Mouse (Mus musculus): Measurements from ENCODE around the gene Prrt2.

The Prrt2 gene

GRCm38 (mm10) chr7:127019306-127019960 is 1.6 kb downstream of the Prrt2 start:
- DNase-seq: no peak

GRCm38 (mm10) chr7:127018416-127019305 is 2.4 kb downstream of the Prrt2 start:
- no peak for DNase-seq

DNA sequence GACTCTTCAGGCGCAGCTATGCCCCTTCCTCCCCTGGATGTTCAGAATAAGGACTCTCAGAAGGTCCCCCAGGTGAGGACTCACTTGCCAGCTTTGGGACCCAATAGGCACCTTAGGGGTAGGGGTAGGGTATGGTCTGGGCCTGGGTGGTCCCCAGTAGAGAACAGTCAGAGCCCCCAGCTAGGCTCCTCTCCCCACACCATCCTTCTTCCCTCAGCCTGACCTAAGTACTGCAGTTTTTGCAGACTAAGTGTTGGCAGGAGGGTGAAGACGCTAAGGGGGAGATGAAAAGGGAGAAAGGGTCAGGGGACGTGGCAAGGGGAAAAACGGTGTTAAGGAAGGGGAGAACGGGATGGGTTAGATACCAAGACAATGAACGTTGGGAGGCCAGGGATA is 3.1 kb downstream of the Prrt2 start:
- no peak for DNase-seq

DNA sequence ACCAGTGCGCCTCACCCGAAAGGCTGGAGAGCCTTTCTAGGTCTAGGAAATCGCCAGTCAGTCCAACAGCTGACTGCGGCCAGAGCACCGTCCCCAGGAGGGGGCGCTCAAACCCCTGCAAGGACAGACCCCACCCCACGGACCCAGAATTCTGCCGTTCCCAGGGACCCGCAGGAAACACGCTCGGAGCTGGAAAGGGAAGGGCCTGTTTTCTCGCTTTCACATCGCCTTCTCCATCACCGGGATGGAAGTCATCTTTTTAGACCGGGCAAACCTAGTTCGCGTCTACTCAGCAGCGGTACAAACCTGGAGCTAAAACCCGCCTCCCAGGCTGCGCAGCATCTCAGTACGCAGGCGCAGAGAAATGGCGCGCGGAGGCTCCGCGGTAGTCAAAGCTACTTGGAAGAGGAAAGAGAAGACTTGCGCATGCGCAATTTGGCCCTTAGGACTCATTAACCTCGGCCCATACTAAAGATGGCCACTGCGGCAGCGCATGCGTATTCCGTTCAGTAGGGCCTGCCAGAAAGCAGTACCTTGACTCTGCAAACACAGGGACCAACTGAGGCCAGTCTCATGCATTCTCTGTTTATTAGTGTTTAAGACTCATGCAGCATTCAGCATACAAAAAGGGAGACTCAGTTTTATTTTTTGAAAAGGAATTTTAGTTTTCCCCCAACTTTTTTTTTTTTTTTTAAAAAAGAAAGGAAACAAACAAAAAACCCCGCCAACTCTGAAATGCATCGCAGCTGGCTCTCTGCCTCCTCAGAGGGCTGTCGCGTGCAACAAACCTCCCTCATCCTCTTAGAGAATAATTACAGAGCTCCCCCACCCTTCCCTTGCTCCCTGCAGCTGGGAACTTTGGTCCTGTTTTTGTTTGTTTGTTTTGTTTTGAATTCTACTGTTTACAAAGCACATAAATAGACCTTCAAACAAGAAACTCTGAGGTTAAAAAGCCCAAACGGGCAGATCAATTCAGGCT is 3.8 kb downstream of the Prrt2 start, which contains the start of gene Pagr1a:
Gene Pagr1a, minus strand, starts transcription at position 382 of the 979 bp plus-strand sequence.
- peak; percentile 99 for DNase-seq

DNA sequence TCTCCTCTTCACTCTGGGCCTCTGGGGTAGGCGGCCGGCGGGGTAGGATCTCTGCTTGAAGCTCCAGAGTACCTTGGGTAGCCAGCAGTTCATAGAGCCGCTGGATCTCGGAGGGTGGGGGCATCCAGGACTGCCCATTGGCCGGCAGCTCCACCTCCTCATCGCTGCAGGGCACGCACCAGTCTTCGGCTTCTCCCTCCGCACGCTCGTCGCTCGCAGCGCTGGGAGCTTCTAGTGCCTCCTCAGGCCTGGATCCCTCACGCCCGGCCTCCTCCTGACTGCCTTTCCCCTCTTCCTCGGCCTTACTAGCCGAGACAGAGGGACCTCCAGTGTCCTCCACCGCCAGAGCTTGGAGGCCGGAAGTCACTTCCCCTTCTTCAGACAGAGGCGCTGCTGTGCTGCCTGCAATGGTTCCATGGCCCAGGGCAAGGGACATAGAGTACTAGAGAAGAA is 4.5 kb downstream of the Prrt2 start:
- DNase-seq: peak; percentile 77

DNA sequence TGATC is 4.7 kb downstream of the Prrt2 start, which contains the start of gene Pagr1b:
Gene Pagr1b, minus strand, starts transcription at position 4 of the 5 bp plus-strand sequence.
- DNase-seq: no peak

GRCm38 (mm10) chr7:127016081-127016480 is 4.9 kb downstream of the Prrt2 start:
- peak; percentile 84 for DNase-seq

GRCm38 (mm10) chr7:127014993-127015392 is 6.0 kb downstream of the Prrt2 start:
- DNase-seq: no peak

- DNase-seq: peak; percentile 89
These were observed 6.7 kb downstream of the Prrt2 start, which contains the start of gene Mvp for GRCm38 (mm10) chr7:127014320-127014719. TSS of gene Mvp (minus strand) at chr7:127014621.

GRCm38 (mm10) chr7:127013385-127013784 is 7.6 kb downstream of the Prrt2 start:
- no peak for DNase-seq

GRCm38 (mm10) chr7:127012845-127013244 is 8.2 kb downstream of the Prrt2 start:
- no peak for DNase-seq

GRCm38 (mm10) chr7:127012374-127012773 is 8.6 kb downstream of the Prrt2 start:
- DNase-seq: no peak

GRCm38 (mm10) chr7:127011717-127012116 is 9.3 kb downstream of the Prrt2 start:
- no peak for DNase-seq

- no peak for DNase-seq
These were observed 10.0 kb downstream of the Prrt2 start for GRCm38 (mm10) chr7:127011051-127011450.

DNA sequence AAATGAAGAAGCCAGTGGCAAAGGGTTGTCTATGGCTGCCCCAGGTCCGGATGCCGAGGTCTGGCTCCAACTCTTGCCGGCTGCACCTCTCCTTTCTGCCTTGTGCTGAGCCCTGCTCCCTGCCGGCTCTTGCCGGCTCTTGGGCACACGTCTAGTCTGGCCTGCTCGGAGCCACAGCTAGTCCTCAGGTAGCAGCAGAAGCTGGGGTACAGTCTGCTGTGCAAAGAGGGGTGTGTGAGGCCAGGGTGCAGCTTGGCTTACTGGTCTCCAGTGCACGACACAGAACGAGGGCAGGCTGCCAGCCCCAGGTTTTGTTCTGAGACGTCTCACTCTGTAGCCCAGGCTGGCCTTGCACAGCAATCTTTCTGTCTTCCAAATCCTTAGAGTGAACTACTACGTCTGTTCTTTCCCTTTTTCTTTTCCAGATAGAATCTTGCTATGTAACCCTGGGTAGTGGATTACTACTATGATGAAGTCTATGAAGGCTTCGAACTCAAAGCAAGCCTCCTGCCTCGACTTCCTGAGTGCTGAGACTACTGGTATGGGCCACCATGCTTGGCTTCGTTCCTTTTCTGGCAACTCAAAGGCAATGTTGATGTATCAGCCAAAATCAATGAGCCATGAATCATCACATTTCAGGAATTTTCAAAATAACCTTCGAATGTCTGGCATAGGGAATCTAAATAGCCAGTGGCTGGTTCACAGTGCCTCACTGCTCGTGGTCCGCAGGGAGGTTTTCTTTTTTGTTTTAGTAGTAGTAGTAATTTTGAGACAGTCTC is 11.5 kb downstream of the Prrt2 start:
- no peak for DNase-seq

GRCm38 (mm10) chr7:127008239-127009019 is 12.6 kb downstream of the Prrt2 start:
- peak; percentile 60 for DNase-seq

- DNase-seq: no peak
These were observed 13.5 kb downstream of the Prrt2 start for GRCm38 (mm10) chr7:127007313-127008024.

GRCm38 (mm10) chr7:127004122-127004875 is 16.7 kb downstream of the Prrt2 start:
- no peak for DNase-seq

GRCm38 (mm10) chr7:127003620-127004019 is 17.4 kb downstream of the Prrt2 start:
- DNase-seq: no peak

DNA sequence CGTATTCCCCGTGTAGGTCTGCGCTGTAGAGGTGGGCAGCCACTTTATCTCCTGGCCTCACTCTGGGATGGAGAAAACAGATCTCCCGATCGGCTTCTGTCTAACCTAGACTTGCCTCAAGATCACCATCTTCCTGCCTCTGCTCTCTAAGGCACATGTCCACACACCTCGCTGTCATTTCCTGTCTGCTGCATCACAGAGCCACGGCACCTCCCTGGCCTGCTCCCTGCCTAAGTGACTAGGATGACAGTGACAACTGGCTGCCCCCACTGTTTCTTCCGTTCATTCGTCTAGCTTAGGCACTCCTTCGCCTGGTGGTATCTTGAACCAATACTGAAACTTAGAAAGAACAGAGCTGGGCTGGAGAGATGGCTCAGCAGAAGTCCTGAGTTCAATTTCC is 21.4 kb downstream of the Prrt2 start:
- no peak for DNase-seq
